Mouse (Mus musculus): Measurements from ENCODE around the gene Tm7sf2.

DNA sequence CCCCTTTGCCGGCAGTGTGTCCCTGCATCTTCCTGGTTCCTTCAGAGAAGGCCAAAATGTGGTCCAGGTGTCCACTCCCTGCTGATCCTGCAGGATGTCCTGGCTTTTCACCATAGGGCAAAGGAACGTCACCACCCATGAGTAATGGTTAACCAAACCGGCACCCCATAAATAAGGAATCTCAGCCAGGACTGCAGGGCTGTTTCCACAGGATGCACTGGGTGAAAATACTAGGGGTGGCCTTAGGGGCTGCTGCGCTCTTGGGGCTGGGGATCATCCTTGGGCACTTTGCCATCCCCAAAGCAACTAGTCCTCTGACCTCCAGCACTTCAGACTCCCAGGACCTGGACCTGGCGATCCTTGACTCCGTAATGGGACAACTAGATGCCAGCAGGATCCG is 37.4 kb upstream of the Tm7sf2 start, which contains the start of gene Naaladl1:
- no peak for TF ChIP-seq CTCF (IDR thresholded peaks at IDR 0.05; ENCODE audit: low read depth)
- no peak for TF ChIP-seq EP300 (IDR thresholded peaks at IDR 0.05; ENCODE audit: low read depth)

All from liver, embryonic 14.5 days (tissue).